Mouse (Mus musculus) limb, embryonic 15.5 days (tissue): Measurements from ENCODE around the gene C1ql4. TPM values are rescaled to one million over a fixed set of nuclear protein-coding genes. Genes with fewer than 3 reads are reported as not detected.
"Not testable (repeated sequence)": the region's sequence is repeated elsewhere in the genome, so short reads cannot be mapped to it uniquely, and the experiment has no call there.

Source experiments
- ATAC-seq: fragments of 200-750 bp; cut with Nextera tagmentation; 2 replicates; pipeline ENCODE4 v1.8.0; 2017; ENCODE audit warnings: low read depth, moderate TSS enrichment; ENCODE audit not compliant: insufficient number of reproducible peaks, low FRiP score, low TSS enrichment
- H3K27ac ChIP-seq: fragments of 300-500 bp; sonication (generic); 2 replicates; pipeline ENCODE4 v1.5.1; 2015; ENCODE audit warnings: moderate library complexity, mild to moderate bottlenecking, inconsistent platforms
- H3K27me3 ChIP-seq: fragments of 300-500 bp; sonication (generic); 2 replicates; pipeline ENCODE4 v1.6.1; 2015; ENCODE audit warnings: inconsistent platforms
- H3K36me3 ChIP-seq: fragments of 300-500 bp; sonication (generic); 2 replicates; pipeline ENCODE4 v1.6.1; 2015; ENCODE audit warnings: inconsistent platforms
- H3K4me1 ChIP-seq: fragments of 300-500 bp; sonication (generic); 2 replicates; pipeline ENCODE4 v1.6.1; 2015; ENCODE audit warnings: inconsistent platforms
- H3K4me2 ChIP-seq: fragments of 300-500 bp; sonication (generic); 2 replicates; pipeline ENCODE4 v1.6.1; 2015; ENCODE audit warnings: mild to moderate bottlenecking, inconsistent platforms
- H3K4me3 ChIP-seq: fragments of 300-500 bp; sonication (generic); 2 replicates; pipeline ENCODE4 v1.5.1; 2015; ENCODE audit warnings: mild to moderate bottlenecking, inconsistent platforms
- H3K9ac ChIP-seq: fragments of 300-500 bp; sonication (generic); 2 replicates; pipeline ENCODE4 v1.6.1; 2015; ENCODE audit warnings: inconsistent platforms
- H3K9me3 ChIP-seq: fragments of 300-500 bp; sonication (generic); 2 replicates; pipeline ENCODE4 v1.6.1; 2016; ENCODE audit warnings: inconsistent platforms
- WGBS: fragments of 180-500 bp; shearing (Covaris S2); methylation state at CpG from one replicate; pipeline ENCODE4 v1.1.7; 2015; 5-methylcytosine and 5-hydroxymethylcytosine counted together
- polyA plus RNA-seq: library from polyadenylated mRNA; unstranded; fragments of >200 nt; fragmentation: Nextera tagmentation; extraction: Ambion mirVana; gene quantifications from 2 replicates; pipeline ENCODE4 v1.2.1, GENCODE M21; 2015

The C1ql4 gene
- polyA plus RNA-seq, 1 experiment from 2014 or later, result not detected

DNA sequence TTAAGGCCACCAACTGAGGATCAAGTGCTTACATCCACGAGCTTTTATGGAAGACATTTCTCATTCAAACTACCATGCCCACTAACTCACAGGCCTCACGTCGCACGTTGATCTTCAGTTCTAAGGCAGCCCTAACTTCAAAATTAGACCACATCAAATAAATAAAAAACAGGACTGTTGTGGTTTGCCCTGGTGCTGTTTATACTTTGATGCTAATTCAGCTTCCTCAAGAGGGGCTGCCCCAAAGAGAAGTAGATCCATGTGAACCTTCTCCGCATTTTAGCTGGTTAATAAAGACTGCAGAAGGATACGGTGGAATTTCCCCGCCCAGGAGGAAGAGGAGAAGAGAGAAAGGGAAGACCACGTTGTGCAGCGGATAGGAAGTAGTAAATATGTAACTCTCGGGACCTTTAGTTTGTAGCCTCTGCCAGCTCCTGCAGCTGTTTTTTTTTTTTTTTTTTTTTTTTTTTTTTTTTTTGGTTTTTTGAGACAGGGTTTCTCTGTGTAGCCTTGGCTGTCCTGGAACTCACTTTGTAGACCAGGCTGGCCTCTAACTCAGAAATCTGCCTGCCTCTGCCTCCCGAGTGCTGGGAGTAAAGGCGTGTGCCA is 22.0 kb downstream of the C1ql4 start:
- H3K27me3 ChIP-seq, result peaks cover 20% of the 10 kb centered on the region
- no peak overlapping the region for H3K4me3 ChIP-seq
- H3K9ac ChIP-seq, result no peak overlapping the region
- no peaks in the 10 kb centered on the region for H3K4me1 ChIP-seq
- H3K36me3 ChIP-seq, result no peaks in the 10 kb centered on the region
- H3K9me3 ChIP-seq, result no peaks in the 10 kb centered on the region
- 65% methylated on average over 12 of the region's 12 CpGs for WGBS
- H3K27ac ChIP-seq, result no peak overlapping the region
- no peak overlapping the region for H3K4me2 ChIP-seq
- ATAC-seq, result no peak

- peaks cover 79% of the 10 kb centered on the region for H3K27me3 ChIP-seq
- no peaks in the 10 kb centered on the region for H3K36me3 ChIP-seq
- peaks cover 42% of the 10 kb centered on the region for H3K4me1 ChIP-seq
- no peak overlapping the region for H3K27ac ChIP-seq
- no peak overlapping the region for H3K9ac ChIP-seq
- peak overlapping the region; percentile 74 for H3K4me2 ChIP-seq
- H3K9me3 ChIP-seq, result no peaks in the 10 kb centered on the region
- H3K4me3 ChIP-seq, result peak overlapping the region; percentile 38
- WGBS, result 5% methylated on average over 14 of the region's 14 CpGs
- no peak for ATAC-seq
These were observed 31.3 kb downstream of the C1ql4 start for GRCm38 (mm10) chr15:99056332-99056731.

DNA sequence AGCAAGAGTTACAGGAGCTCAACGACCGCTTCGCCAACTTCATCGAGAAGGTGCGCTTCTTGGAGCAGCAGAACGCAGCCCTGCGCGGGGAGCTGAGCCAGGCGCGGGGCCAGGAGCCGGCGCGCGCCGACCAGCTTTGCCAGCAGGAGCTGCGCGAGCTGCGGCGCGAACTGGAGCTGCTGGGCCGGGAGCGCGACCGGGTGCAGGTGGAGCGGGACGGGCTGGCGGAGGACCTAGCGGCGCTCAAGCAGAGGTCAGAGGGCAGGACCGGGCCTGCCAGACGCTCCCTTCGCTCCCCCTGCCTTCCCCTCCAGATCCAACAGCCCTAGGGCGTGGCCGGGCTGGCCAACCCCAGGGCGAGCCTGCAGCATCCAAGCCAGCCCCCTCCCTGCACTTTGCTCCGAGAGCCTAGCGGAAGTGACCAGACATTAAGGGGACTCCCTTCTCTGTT is 32.1 kb downstream of the C1ql4 start:
- Histone ChIP-seq H3K4me2 (peak overlapping the region; percentile 74), H3K27ac (no peak overlapping the region), H3K36me3 (no peaks in the 10 kb centered on the region), H3K9ac (peak overlapping the region; percentile 17), H3K4me3 (peak overlapping the region; percentile 38), H3K4me1 (peaks cover 43% of the 10 kb centered on the region), H3K27me3 (peaks cover 77% of the 10 kb centered on the region), H3K9me3 (no peaks in the 10 kb centered on the region)
- no peak; the same call in 1 of the 2 replicates for ATAC-seq
- under 1% methylated on average over 37 of the region's 37 CpGs for WGBS

DNA sequence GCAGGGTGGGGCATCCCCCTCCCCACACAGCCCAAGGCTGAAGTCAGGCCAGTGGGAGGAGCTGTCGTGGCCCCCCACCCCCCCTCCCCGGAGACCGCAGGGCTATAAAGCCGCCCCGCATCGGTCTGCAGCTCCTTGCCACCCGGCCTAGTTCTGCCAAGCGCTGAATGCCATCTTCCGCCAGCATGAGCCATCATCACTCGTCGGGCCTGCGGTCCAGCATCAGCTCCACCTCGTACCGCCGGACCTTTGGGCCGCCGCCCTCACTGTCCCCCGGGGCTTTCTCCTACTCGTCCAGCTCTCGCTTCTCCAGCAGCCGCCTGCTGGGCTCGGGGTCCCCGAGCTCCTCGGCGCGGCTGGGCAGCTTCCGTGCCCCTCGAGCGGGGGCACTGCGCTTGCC is 32.6 kb downstream of the C1ql4 start, which contains the start of gene Prph:
Gene Prph (plus strand): TSS at position 135 of the 400 bp plus-strand sequence.
- ATAC-seq, result no peak
- H3K4me1 ChIP-seq, result peaks cover 45% of the 10 kb centered on the region
- peak within 1 kb of the TSS; percentile 38 for H3K4me3 ChIP-seq
- no peak within 1 kb of the TSS for H3K27ac ChIP-seq
- 2% methylated on average over 30 of the region's 30 CpGs for WGBS
- H3K36me3 ChIP-seq, result no peaks in the 10 kb centered on the region
- H3K9ac ChIP-seq, result peak within 1 kb of the TSS; percentile 17
- H3K27me3 ChIP-seq, result peaks cover 77% of the 10 kb centered on the region
- H3K4me2 ChIP-seq, result peak within 1 kb of the TSS; percentile 74
- no peaks in the 10 kb centered on the region for H3K9me3 ChIP-seq

DNA sequence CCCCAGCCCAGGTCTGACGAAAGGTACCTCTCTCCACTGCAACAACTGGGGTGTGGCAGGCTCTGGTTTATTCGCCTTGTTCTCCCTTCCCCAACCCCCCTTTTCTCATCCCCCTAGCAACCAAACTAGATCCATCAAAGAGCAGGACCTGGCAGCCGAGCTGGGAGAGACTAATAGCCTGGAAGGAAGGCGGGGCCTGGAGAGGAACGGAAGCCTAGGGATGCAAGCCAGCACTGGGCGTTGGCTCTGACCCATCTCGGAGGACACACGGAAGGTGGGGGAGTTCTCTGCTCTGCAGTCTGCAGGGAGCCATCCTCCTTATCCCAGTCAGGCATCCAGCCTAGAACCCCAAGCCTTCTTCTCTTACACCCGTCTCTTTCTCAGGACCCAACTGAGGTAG is 34.2 kb downstream of the C1ql4 start:
- H3K27ac ChIP-seq, result no peak overlapping the region
- no peaks in the 10 kb centered on the region for H3K9me3 ChIP-seq
- H3K36me3 ChIP-seq, result no peaks in the 10 kb centered on the region
- ATAC-seq, result no peak
- peaks cover 45% of the 10 kb centered on the region for H3K4me1 ChIP-seq
- H3K27me3 ChIP-seq, result peaks cover 67% of the 10 kb centered on the region
- H3K4me3 ChIP-seq, result no peak overlapping the region
- H3K9ac ChIP-seq, result no peak overlapping the region
- 10% methylated on average over 9 of the region's 9 CpGs for WGBS
- H3K4me2 ChIP-seq, result no peak overlapping the region

GRCm38 (mm10) chr15:99049473-99050253 is 38.0 kb downstream of the C1ql4 start:
- H3K9ac ChIP-seq, result no peak overlapping the region
- no peaks in the 10 kb centered on the region for H3K36me3 ChIP-seq
- H3K4me3 ChIP-seq, result no peak overlapping the region
- H3K27ac ChIP-seq, result no peak overlapping the region
- no peak for ATAC-seq
- WGBS, result 31% methylated on average over 13 of the region's 13 CpGs
- H3K4me1 ChIP-seq, result peaks cover 20% of the 10 kb centered on the region
- peaks cover 30% of the 10 kb centered on the region for H3K27me3 ChIP-seq
- no peaks in the 10 kb centered on the region for H3K9me3 ChIP-seq
- H3K4me2 ChIP-seq, result no peak overlapping the region

GRCm38 (mm10) chr15:99045734-99046133 is 41.9 kb downstream of the C1ql4 start:
- H3K36me3 ChIP-seq, H3K9me3 ChIP-seq, ATAC-seq, H3K27ac ChIP-seq, H3K27me3 ChIP-seq, H3K4me3 ChIP-seq, H3K9ac ChIP-seq, H3K4me2 ChIP-seq: not testable (repeated sequence)
- H3K4me1 ChIP-seq, result peaks cover 15% of the 10 kb centered on the region
- 81% methylated on average over 6 of the region's 6 CpGs for whole genome bisulfite sequencing

DNA sequence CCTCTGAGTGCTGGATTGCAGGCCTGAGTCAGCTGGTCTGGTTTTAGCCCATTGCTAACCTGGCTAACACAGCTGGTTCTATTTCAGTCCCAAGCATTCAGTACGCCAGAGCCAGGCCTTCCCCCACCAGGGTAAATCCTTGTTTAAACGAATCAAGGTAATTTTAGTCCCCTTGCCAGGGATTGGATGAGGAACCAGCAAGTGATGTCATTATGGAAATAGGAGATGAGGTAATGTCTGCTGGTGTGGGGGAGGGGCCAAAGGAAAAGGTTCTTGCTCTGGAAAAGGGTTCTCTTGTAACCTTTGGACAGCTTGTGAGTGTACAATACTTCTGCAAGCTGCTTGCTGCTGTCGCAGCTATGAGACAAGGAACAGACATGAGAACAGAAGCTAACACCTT is 42.8 kb downstream of the C1ql4 start:
- Histone ChIP-seq H3K4me2 (no peak overlapping the region), H3K9me3 (no peaks in the 10 kb centered on the region), H3K27me3 (peaks cover 3% of the 10 kb centered on the region; the same call in 1 of the 2 replicates), H3K9ac (no peak overlapping the region), H3K4me3 (no peak overlapping the region), H3K36me3 (no peaks in the 10 kb centered on the region), H3K4me1 (peaks cover 17% of the 10 kb centered on the region), H3K27ac (0 out of 2 replicates have a peak overlapping the region, but pooled peaks have one; percentile 11)
- WGBS, result 36% methylated on average over 3 of the region's 3 CpGs
- ATAC-seq, result no peak

DNA sequence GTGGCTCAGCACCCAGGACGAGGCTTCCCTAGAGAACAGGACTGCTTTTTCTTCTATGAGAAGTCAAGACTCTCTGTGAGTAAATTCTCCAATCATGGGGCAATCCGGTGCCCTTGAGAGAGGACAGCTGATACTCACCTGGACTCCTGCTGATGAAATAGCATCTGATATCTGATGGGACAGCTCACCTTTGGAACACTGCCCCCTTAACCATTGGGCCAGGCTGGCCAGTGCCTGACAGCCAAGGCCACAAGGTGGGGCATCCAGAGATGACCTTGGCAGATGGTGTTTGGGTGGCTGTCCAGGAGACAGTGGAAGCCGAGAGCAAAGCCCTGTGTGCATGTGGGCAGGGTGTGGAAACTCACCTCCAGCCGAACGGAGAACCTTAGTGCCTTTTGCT is 45.3 kb downstream of the C1ql4 start:
- Histone ChIP-seq H3K27ac (no peak overlapping the region), H3K9ac (no peak overlapping the region), H3K4me1 (peaks cover 17% of the 10 kb centered on the region), H3K36me3 (0 out of 2 replicates have a peak, but pooled peaks cover 7% of the 10 kb centered on the region), H3K4me2 (no peak overlapping the region), H3K4me3 (no peak overlapping the region), H3K27me3 (no peaks in the 10 kb centered on the region), H3K9me3 (no peaks in the 10 kb centered on the region)
- ATAC-seq, result no peak
- 83% methylated on average over 5 of the region's 5 CpGs for WGBS

DNA sequence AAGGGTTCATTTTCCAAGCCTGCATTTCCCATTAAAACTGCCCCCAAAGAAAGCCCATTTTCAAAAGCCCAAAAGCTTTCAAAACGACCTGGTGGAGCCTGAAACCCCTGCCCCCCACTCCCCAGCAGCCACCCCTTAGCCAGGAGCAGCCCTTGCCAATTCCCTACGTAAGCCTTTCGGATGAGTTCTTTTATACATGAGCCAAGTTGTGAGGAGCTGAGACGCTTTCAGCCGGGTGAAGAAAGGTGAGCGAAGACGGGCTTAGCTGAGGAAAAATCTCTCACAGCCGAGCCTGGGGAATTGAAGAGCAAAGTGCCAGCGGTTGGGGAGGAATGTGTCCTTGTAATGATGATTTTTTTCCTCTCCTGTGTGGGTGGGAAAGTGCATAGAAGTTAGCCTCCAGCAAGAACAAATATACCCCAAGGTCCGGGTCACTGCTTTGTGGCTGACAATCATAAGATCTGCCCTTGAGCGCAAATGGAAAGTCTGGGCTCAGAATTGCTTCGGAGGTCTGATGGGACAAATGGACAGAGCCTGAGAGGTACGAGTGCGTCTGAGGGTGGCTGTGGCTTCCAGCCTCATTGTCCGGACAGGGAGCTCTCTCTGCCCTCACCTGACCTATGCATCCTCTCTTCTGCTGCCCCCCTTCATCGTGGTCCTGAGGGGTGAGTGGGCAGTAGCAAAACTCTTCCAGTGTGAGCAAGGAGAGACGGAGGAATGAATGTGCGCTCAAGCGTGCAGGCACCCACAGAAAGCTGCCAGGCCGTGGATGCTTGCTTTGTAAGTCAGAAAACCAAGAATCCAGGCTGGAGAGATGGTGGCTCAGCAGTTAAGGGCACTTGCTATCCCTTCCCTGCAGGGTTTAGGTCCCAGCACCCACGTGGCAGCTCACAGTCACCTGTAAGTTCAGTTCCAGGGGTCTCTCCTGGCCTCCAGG is 46.4 kb downstream of the C1ql4 start:
- peaks cover 17% of the 10 kb centered on the region for H3K4me1 ChIP-seq
- no peak overlapping the region for H3K4me3 ChIP-seq
- no peaks in the 10 kb centered on the region for H3K27me3 ChIP-seq
- ATAC-seq, result no peak; the same call in 1 of the 2 replicates
- 50% methylated on average over 21 of the region's 21 CpGs for WGBS
- no peak overlapping the region for H3K9ac ChIP-seq
- H3K27ac ChIP-seq, result peak overlapping the region; percentile 22; the same call in 1 of the 2 replicates
- no peaks in the 10 kb centered on the region for H3K9me3 ChIP-seq
- no peak overlapping the region for H3K4me2 ChIP-seq
- peaks cover 14% of the 10 kb centered on the region for H3K36me3 ChIP-seq

DNA sequence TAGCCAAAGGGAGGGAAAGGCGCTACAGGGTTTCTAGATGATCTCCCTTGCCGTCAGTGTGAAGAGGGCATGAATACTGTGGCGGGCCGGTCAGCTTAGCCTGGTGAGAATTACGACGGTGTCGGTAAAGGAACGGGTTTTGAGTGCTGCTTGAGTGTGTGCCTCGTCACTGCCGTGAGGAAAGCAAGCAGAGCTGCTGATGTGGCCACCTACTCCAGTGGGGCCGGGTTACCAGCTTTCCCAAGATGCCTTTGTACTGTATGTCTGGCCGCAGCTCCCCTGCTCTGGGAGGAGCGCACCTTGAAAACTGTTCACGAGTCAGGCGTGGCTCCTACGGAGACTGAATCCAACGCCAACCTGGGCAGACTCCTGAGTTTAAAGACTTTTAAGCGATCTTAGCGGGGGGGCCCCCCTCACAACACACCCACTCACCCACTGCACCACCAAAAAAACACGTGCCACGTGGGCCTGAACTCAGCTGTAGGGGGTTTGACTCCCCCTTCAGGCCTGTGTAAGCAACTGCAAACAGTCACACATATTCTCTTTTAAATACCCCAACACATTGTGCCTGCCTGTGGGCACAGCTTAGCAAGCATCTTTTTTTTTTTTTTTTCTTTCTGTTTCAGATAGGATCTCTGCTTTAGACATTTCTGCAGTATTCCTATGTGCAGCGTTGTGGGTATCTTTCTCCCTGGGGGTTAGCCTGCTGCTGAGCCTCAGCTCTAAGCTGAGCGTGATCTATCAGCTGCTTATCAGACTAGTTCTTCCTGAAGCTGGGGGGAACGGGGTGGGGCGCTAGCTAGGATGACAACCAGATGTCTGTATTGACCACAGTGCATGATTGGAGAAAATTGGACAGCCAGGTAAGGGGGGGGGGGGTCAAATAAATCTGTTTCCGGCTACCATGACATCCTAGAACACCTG is 47.4 kb downstream of the C1ql4 start:
- Histone ChIP-seq H3K9me3 (no peaks in the 10 kb centered on the region), H3K27me3 (no peaks in the 10 kb centered on the region), H3K4me3 (no peak overlapping the region), H3K9ac (no peak overlapping the region), H3K36me3 (peaks cover 23% of the 10 kb centered on the region), H3K4me2 (no peak overlapping the region), H3K4me1 (peaks cover 17% of the 10 kb centered on the region), H3K27ac (no peak overlapping the region)
- WGBS, result 58% methylated on average over 26 of the region's 26 CpGs
- no peak for ATAC-seq
